Mouse (Mus musculus) neural tube, embryonic 14.5 days (tissue): ENCODE data around the gene Prl8a6. TPM values are rescaled to one million over a fixed set of nuclear protein-coding genes. Genes with fewer than 3 reads are reported as not detected.

ENCODE experiments used
- ATAC-seq: fragments of 200-750 bp; cut with Nextera tagmentation; 2 replicates; pipeline ENCODE4 v1.8.0; 2017; ENCODE audit warnings: low read depth, mild to moderate bottlenecking, moderate TSS enrichment, moderate library complexity
- H3K27ac ChIP-seq: fragments of 300-500 bp; sonication (generic); 2 replicates; pipeline ENCODE4 v1.5.1; 2014; ENCODE audit warnings: low read depth, mild to moderate bottlenecking, control low read depth, low read length, moderate library complexity, mixed read lengths
- H3K27me3 ChIP-seq: fragments of 300-500 bp; sonication (generic); 2 replicates; pipeline ENCODE4 v1.6.1; 2014; ENCODE audit warnings: low read length; ENCODE audit not compliant: control insufficient read depth, insufficient read depth
- H3K36me3 ChIP-seq: fragments of 300-500 bp; sonication (generic); 2 replicates; pipeline ENCODE4 v1.6.1; 2014; ENCODE audit warnings: low read length, mixed read lengths; ENCODE audit not compliant: control insufficient read depth, insufficient read depth
- H3K4me1 ChIP-seq: fragments of 300-500 bp; sonication (generic); 2 replicates; pipeline ENCODE4 v1.6.1; 2014; ENCODE audit warnings: low read length; ENCODE audit not compliant: control insufficient read depth, insufficient read depth
- H3K4me2 ChIP-seq: fragments of 300-500 bp; sonication (generic); 2 replicates; pipeline ENCODE4 v1.6.1; 2014; ENCODE audit warnings: mild to moderate bottlenecking, low read depth, low read length, control low read depth
- H3K4me3 ChIP-seq: fragments of 300-500 bp; sonication (generic); 2 replicates; pipeline ENCODE4 v1.5.1; 2014; ENCODE audit warnings: low read depth, low read length, control low read depth, mixed read lengths
- H3K9ac ChIP-seq: fragments of 300-500 bp; sonication (generic); replicated peaks from 2 replicates; pipeline ENCODE4 v1.6.1; 2014; ENCODE audit warnings: low read depth, mild to moderate bottlenecking, control low read depth, low read length, mixed read lengths
- H3K9me3 ChIP-seq: fragments of 300-500 bp; sonication (generic); 2 replicates; pipeline ENCODE4 v1.6.1; 2016; ENCODE audit warnings: low read length; ENCODE audit not compliant: control insufficient read depth
- WGBS: fragments of 180-500 bp; shearing (Covaris S2); extraction: QIAGEN DNeasy Blood & Tissue Kit; methylation state at CpG from one replicate; pipeline ENCODE4 v1.1.7; 2014; 5-methylcytosine and 5-hydroxymethylcytosine counted together
- polyA plus RNA-seq: library from polyadenylated mRNA; unstranded; fragments of >200 nt; fragmentation: Nextera tagmentation; extraction: Ambion mirVana; gene quantifications from 2 replicates; pipeline ENCODE4 v1.2.1, GENCODE M21; 2014

Prl8a6 gene
- not detected in 2 replicates for polyA plus RNA-seq

GRCm38 (mm10) chr13:27438588-27438987 is at the start of gene Prl8a6:
Prl8a6 (minus strand) TSS chr13:27438688.
- no peak for ATAC-seq
- Histone ChIP-seq H3K36me3 (no peaks in the 10 kb centered on the region), H3K9me3 (no peaks in the 10 kb centered on the region), H3K4me1 (no peaks in the 10 kb centered on the region), H3K4me2 (no peak within 1 kb of the TSS), H3K27me3 (no peaks in the 10 kb centered on the region), H3K9ac (no peak within 1 kb of the TSS), H3K27ac (no peak within 1 kb of the TSS), H3K4me3 (no peak within 1 kb of the TSS)
- 89% methylated on average over 3 of the region's 3 CpGs for WGBS

- H3K4me1 ChIP-seq = no peaks in the 10 kb centered on the region
- no peak overlapping the region for H3K27ac ChIP-seq
These were observed 5.3 kb downstream of the Prl8a6 start for GRCm38 (mm10) chr13:27433159-27433558.

GRCm38 (mm10) chr13:27413640-27414039 is 24.8 kb downstream of the Prl8a6 start:
- H3K27ac ChIP-seq = no peak overlapping the region
- no peaks in the 10 kb centered on the region for H3K27me3 ChIP-seq
- H3K9ac ChIP-seq = no peak overlapping the region
- H3K4me3 ChIP-seq = no peak overlapping the region
- no peaks in the 10 kb centered on the region for H3K9me3 ChIP-seq
- no peaks in the 10 kb centered on the region for H3K36me3 ChIP-seq
- no peak overlapping the region for H3K4me2 ChIP-seq
- ATAC-seq = no peak
- H3K4me1 ChIP-seq = no peaks in the 10 kb centered on the region

More at GRCm38 (mm10) chr13:27433159-27433558, 5.3 kb downstream of the Prl8a6 start:
- H3K27me3 ChIP-seq = no peaks in the 10 kb centered on the region
- no peak overlapping the region for H3K4me2 ChIP-seq
- no peaks in the 10 kb centered on the region for H3K36me3 ChIP-seq
- no peaks in the 10 kb centered on the region for H3K9me3 ChIP-seq
- no peak overlapping the region for H3K9ac ChIP-seq
- ATAC-seq = no peak
- WGBS = 69% methylated on average over 1 of the region's 1 CpGs
- no peak overlapping the region for H3K4me3 ChIP-seq

GRCm38 (mm10) chr13:27399061-27399724 is 39.3 kb downstream of the Prl8a6 start:
- Histone ChIP-seq H3K9ac (no peak overlapping the region), H3K36me3 (no peaks in the 10 kb centered on the region), H3K4me1 (no peaks in the 10 kb centered on the region), H3K4me2 (no peak overlapping the region), H3K4me3 (no peak overlapping the region), H3K9me3 (no peaks in the 10 kb centered on the region), H3K27ac (no peak overlapping the region), H3K27me3 (no peaks in the 10 kb centered on the region)
- WGBS = 75% methylated on average over 7 of the region's 7 CpGs
- ATAC-seq = no peak

GRCm38 (mm10) chr13:27390746-27391145 is 47.7 kb downstream of the Prl8a6 start, which contains the start of gene Prl2b1:
Prl2b1 (minus strand) TSS chr13:27390846.
- ATAC-seq = no peak
- WGBS = 83% methylated on average over 6 of the region's 6 CpGs

More at GRCm38 (mm10) chr13:27390746-27391145, 47.7 kb downstream of the Prl8a6 start, which contains the start of gene Prl2b1:
- H3K4me1 ChIP-seq = no peaks in the 10 kb centered on the region
- no peak within 1 kb of the TSS for H3K27ac ChIP-seq
- H3K9me3 ChIP-seq = no peaks in the 10 kb centered on the region
- no peak within 1 kb of the TSS for H3K4me2 ChIP-seq
- no peaks in the 10 kb centered on the region for H3K27me3 ChIP-seq
- H3K36me3 ChIP-seq = no peaks in the 10 kb centered on the region
- no peak within 1 kb of the TSS for H3K9ac ChIP-seq
- no peak within 1 kb of the TSS for H3K4me3 ChIP-seq

Other genes starting within 250 kb of the Prl8a6 start
- not detected in 2 replicates for gene Prl3c1, start 242.0 kb downstream of the Prl8a6 start, polyA plus RNA-seq
- gene Prl3b1, start 196.8 kb downstream of the Prl8a6 start, polyA plus RNA-seq = not detected in 2 replicates
- gene Prl3a1, start 179.3 kb downstream of the Prl8a6 start, polyA plus RNA-seq = not detected in 2 replicates
- gene Prl6a1, start 126.1 kb downstream of the Prl8a6 start, polyA plus RNA-seq = not detected in 2 replicates
- gene Prl8a2, start 93.0 kb downstream of the Prl8a6 start, polyA plus RNA-seq = not detected in 2 replicates
- not detected in 2 replicates for gene Prl2b1, start 47.8 kb downstream of the Prl8a6 start, polyA plus RNA-seq
- not detected in 2 replicates for gene Prl8a8, start 74.5 kb upstream of the Prl8a6 start, polyA plus RNA-seq
- not detected in 2 replicates for gene Prl8a9, start 125.9 kb upstream of the Prl8a6 start, polyA plus RNA-seq
- gene Prl8a1, start 143.5 kb upstream of the Prl8a6 start, polyA plus RNA-seq = not detected in 2 replicates
- not detected in 2 replicates for gene Prl7b1, start 171.9 kb upstream of the Prl8a6 start, polyA plus RNA-seq
- gene Prl7a1, start 203.8 kb upstream of the Prl8a6 start, polyA plus RNA-seq = not detected in 2 replicates
- not detected in 2 replicates for gene Prl7a2, start 229.3 kb upstream of the Prl8a6 start, polyA plus RNA-seq